Mouse (Mus musculus): ENCODE measurements around the gene Syt1.

Syt1 gene

DNA sequence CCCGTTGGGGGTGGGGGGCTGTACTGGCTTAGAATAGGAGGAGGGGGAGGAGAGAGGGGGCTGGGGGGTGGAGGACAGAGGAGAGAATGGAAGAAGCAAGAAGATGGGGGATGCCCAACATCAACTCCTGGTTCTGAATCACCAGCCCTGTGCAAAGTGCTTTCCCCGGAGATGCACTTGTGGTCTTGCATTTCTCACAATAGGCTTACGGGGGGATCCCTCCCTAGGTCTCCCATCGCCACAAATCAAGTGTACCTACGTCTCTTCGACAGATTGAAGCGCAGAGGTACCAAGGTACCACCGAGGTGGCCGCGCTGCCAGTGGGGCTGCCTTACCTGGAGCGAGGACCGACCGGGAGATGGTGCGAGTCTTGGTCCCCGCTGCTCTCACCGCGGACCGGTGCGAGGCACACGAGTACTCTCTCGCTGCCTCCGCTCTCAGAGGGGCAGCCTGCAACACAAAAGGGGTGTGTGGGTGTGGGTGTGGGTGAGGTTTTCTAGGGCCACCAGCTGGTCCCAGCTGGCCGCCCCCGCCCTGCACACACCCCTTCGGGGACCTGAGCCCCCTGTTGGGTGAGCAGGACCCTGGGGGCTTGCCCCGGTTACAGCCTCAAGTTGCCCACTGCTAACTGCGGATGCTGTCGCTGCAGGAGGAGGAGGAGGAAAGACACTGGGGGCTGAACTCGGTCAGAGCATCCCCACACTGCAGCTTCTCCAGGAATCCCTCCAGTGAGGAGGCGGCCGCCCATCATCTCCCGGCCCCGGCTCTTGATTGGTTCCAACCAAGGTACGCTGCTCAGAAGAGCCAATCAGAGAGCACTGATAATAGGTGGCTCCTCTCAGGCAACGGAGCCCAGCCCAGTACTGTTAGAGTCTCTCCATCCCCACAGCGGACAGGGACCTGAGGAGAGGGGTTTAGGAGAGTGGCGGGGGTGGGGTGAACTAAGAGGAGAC is at the start of gene Syt1:
Gene Syt1 (minus strand): TSS at position 742 of the 953 bp plus-strand sequence.
- peak; percentile 45 to 51 for DNase-seq

DNA sequence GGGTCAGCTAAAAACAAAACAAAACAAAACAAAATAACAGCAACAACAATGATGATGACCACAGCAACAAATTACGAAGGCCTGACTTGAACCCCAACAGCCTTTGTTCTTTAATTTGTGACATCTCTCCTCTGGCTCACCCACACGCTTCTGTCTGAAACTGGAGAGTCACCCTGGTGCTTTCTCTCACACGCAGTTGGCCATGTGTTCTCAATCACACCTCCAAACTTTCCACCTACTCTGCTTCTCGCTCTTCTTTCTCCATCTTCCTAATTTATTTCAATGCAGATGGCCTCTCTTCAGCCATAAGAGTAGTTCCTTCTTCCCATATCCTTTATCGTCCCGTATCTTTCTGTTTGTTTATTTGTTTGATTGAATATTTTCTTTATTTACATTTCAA is 45.7 kb upstream of the Syt1 start:
- DNase-seq = no peak

DNA sequence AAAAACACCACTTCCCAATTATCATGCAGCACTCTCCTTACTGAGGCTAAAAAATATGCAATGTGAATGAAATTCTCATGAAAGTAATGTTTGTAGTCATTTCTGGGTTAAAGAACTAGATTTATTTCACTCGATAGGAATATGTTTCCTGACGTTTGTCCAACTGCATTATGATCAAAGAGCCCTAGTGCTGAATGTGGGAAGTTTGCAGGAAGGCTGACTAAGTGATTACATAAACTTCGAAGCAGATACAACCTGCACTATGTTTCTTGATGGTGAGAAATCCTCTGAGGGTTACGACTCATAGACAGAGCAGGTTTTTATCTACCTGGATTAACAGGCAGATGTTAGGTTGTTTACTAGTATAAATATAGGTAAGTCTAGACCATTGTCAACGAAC is 36.8 kb upstream of the Syt1 start:
- DNase-seq = no peak

DNA sequence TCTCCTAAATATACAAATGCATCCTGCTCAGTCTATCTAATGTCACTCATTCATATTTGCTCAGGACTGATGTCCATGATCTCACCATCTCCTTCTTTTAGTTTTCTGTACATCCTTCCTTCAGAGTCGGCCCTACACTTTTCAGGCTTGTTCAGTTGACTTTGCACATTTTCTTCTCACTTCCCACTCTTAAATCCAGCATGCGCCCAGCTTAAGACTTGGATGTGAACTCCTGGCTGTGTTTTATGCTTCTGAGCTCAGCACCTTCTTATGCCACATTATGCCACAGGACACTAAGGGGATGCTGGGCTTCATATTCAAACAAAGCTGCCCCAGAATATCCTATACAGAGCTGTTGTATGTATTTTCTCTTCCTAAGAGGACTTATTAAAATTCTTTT is 36.2 kb upstream of the Syt1 start:
- no peak for DNase-seq

DNA sequence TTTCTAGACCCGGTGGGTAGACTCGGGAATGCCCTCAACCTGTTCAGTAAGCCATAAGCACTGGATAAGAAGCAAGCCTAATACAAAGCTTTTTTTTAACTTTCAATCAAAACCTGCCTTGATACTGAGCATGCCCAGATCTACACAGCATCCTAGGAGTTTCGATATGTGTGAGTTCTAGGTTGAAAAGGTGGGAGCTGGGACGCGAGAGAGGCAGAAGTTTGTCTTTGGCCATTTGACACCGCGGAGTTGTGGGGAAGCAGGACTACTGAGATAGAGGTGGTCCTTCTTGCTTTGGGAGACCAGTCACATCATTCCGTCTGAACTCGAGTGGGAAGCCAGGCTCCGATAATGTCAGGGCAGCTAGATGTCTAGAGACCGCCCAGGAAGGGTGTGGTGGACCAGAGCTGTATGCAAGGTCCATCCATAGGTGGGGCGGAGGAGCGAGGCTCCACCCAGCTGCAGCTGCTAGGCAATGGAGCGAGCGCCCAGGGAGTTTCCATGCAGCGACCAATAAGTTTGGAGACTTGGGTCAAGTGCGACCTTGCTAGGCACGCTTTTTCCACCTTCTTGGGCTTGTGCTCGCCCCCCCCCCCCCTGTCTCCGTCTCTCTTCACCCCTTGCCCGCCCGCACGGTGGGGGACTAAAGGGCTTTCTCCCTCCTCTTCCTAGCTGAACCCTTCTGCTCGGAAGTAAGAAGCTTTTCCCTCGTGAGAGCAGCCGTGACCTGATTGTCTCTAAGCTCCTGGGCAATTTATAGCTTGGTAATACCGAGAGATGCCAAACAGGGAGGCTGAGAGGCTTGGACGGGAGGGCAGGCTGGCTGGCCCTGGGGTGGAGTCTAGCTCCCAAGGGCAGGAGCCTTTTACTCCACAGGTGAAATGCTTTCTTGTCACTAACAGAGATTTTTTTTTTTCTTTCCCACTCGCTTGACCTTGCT is 714 bp upstream of the Syt1 start:
- peak; percentile 40 to 49 for DNase-seq

DNA sequence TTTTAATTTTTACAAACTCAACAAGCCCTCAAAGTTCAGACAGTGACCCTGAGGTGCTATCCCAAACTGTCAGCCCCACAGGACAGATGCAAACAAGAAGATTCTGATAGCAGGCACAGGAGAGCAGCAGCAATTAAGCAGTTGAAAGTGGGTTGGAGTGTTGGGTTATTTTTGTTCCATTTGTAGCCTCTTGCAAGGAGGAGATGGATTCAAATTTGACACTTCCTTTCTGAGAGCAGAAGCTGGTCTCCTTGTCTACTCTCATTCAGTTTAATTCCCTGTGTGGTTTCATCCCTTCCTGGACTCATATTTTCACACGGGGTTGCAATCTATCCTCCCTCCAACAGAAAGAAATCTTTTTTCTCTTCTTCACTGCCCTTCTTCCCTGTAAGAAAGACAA is 951 bp downstream of the Syt1 start:
- no peak for DNase-seq

DNA sequence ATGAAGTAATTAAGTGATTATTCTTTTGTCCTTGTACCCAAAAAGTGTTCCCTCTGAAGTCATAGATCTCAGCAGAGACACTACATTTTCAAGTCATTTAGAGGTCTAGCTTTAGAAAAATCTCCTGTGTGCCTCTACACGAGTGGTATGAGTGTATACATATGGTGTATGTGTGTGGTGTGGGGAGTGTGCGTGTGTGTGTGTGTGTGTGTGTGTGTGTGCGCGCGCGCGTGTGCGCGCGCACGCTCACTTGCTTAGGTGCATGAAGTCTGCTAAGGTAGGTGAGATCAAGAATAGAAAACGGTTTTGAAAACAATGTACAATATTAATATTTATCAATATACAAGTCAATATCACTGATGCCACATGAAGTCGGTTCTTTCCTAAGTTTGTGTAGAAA is 2.3 kb downstream of the Syt1 start:
- no peak for DNase-seq

DNA sequence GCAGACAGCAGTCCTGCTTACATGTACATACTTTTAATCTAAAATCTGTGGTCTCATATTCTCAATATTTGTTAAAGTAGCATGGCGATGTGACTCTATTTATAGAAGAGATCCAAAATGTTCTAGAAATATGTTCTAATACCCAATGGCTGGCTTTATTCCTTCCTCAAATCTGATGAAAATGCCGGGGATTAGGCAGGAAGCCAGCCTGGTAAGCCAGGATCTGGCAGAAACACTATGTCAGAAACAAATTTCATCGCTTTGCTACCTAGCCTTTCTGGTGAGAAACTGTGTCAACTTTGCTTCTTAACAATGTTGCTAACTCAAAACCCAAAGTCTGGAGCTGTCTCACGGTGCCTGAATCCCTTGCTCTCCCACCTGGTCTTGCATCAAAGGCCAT is 7.3 kb downstream of the Syt1 start:
- DNase-seq = no peak

DNA sequence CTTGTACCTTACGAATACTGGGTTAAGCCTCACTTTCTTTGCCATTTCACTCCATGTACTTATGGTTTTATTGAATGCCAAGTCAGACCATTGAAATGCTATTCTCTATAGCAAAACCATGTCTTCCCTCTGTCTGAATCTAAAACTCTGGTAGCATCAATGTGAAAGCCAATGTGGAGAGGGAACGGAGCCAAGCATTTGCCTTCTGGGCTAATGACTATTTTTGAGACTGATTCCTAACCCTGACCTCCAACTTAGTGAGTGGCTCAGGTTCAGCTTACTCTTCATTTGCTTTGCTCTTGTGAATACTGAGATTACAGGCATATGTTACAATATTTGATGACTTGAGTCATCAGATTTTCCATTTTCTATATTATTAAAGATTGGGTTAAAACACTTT is 23.5 kb downstream of the Syt1 start:
- DNase-seq = no peak

DNA sequence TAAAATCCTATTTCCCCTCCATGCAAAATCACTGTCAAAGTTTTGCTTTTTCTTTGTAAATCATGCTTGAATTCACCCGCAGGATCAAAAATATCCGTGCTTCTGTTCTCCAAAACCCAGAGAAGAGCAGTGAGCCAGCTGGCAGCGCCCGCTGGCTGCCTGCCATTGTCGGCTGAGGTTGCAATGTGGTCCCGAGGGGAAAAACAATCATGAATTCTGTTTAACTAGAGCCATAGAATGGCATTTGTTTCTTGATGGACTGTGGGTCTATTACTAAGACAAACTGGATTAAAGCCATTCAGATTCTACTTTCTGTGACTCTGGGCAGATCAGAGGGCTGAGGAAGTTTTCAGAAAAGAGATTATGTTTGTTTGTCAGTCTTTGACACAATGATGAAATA is 31.1 kb downstream of the Syt1 start:
- peak; percentile 8 to 18 for DNase-seq

DNA sequence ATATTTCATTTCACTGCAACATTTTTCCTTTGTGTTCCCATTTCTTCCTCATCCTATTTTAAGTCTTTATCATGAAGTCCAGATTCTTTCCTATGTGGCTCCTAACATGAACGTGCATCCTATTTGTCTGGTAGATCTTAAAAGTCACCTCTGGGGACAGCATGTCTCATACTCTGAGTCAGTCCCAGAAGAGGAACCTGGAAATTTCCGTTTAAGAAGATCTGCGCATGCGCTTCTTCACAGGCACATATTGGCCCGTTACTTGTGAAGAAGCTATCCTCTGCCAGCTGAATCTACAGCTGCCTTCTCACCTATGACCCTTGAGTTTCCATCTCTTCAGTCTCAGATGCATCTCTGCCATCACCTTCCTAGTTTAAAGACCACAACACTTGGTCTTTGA is 55.8 kb downstream of the Syt1 start:
- no peak for DNase-seq

DNA sequence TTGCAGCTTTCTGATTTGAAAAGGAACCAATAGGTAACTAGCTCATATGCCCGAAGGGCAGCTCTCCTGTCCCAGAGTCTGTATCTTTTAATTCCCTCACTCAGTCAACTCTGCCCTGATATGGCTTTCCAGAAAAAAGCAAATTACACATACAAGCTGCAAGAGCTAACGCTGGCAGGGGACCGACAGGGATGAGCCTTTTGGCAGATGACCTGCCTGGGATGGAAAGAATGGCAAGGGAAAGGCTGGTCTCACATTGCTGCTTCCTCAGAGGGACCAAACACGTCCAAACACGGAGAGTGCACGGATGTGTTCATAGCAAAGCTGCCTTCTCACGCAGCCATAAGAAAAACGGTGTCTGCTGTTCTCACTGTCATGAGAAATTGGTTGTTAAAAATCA is 58.6 kb downstream of the Syt1 start:
- DNase-seq = no peak

DNA sequence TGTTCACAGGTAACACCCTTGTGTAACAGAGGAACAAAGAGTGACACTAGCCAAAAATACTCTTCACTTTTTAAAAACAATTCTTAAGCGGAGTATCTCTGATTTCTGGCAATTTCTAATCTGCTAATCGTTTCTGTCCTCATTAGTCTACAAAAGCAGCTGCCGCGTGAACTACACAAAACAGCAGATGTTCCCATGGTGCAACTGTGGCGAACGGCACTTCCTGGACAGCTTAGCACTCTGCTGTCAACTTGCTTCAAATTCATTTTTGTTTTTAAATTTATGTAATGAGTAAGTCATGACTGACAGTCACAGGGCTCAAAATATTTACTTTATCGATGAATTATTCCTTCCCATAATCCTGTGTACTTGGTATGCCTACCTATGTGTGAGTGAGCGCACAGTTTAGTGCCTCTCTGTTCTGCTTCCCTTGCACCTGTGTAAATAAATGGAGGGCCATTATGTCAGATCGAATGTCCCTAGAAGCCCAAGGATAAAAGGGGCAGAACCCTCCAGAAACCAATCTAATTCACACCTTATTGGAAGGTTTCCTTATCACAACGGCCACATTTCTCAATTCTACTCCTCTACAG is 73.8 kb downstream of the Syt1 start:
- DNase-seq = no peak

DNA sequence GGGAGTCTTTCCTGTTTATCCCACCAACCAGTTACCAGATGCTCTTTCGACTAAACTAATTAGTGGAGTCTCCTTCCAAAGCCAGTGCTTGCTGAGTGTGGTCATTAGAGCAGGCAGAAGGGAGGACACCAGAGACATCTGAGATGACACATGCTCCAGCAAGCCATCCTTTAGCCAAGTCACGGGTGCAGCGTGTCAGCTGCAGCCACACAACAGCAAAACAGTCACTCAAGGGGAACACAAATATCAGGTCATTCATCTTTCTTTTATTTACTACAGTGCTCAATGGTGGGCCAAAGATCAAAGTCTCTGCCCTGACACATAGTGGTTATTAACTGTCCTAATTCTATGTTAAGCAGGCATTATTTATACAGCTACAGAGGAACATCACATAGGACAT is 80.5 kb downstream of the Syt1 start:
- DNase-seq = peak; percentile 6 to 8

DNA sequence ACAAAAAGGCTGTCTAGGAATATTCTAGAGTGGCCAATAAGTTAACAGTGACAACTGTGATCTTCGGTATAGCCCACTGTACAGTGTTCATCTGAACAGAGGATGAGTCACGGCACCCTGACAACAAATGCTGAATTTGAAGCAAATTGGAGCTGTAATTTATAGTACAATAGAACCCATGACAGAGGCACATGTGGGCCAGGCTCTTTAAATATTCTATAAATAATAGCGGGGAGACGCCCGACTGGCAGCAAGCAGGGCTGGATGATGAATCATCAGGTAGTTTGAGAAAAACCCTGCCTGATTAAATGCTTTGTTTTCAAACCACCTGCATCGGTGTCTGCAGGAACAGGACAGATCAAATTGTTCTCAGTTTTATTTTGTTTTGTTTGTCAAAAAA is 81.1 kb downstream of the Syt1 start:
- no peak for DNase-seq

DNA sequence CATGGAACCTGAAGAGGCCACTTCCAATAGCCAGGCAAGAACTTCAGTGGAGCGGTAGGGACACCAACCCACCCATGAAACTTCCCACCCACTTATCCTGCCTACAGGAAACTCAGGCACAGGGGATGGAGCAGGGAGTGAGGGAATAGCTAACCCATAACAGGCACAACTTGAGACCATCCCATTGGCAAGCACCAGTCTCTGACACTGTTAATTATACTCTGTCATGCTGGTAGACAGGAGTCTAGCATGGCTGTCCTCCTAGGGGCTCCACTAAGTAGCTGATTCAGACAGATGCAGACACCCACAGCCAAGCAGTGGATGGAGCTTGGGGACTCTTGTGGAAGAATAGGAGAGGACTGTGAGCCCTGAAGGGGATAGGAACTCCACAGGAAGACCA is 105.5 kb downstream of the Syt1 start:
- DNase-seq = no peak

DNA sequence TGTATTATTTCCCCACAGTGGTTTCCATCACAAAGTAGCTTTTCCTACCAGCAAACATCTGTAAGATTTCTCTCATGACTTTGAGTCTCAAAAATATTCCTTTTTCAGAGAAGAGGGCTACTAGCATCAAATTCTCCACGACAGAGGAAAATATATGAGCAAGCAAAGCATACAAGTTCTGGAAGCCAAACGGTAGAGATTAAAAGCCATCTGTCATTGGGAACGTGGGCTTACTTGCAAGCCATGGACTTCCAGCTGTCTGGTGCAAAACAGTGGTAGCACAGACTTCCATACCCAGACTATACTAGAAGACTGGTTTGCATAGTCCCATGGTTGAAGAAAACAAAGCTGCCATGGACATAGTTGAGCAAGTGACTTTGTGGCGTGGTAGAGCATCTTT is 106.4 kb downstream of the Syt1 start:
- DNase-seq = no peak

DNA sequence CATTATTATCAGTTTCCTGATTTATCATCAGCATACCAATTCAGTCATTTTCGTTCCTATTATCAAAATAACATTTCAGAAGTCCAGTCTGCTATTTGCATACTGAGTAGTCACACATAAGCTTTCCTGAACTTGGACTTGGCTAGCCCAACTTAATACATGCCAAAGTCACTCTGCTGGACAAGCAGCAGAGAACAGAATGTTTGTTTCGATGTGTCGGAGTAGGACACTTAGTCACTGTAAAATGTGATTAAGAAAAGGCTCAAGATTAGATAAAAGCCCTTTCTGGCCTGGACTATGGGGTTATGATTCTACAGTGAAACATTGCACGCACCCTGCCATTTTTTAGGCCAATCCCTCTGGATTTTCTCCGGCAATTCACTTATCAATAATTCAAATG is 114.3 kb downstream of the Syt1 start:
- DNase-seq = no peak

DNA sequence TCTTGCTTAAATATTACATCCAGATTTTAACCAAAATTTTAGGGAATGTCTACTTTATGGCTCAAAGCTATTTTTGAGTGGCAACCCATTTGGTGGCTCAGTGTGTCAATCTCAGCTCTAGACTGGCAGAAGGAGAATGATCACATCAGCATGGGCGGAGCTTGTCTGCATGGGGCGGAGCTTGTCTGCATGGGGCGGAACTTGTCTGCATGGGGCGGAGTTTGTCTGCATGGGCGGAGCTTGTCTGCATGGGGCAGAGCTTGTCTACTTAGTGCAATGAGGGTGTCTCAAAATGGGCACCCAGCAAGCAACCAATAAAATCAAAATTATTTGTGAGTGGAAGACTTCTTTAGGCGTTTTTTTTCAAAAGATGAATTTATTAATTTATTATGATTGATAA is 117.5 kb downstream of the Syt1 start:
- no peak for DNase-seq

DNA sequence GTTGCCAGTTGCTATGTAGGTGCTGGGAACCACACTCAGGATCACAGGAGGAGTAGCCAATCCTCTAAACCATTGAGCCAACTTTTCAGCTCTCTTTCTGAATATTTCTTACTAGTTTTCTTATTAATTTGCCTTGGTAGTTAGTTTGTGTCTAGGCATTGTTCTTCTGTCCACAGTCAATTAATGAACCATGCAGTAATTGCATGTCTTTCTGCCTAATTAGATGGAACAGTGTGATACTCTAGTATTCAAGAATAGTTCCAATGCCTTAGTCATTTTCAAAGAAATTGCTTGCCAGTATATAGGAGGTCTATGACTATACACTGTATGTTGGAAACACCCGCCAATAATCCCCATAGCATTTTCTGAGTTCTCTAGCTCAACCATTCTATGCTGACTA is 118.3 kb downstream of the Syt1 start:
- DNase-seq = no peak

DNA sequence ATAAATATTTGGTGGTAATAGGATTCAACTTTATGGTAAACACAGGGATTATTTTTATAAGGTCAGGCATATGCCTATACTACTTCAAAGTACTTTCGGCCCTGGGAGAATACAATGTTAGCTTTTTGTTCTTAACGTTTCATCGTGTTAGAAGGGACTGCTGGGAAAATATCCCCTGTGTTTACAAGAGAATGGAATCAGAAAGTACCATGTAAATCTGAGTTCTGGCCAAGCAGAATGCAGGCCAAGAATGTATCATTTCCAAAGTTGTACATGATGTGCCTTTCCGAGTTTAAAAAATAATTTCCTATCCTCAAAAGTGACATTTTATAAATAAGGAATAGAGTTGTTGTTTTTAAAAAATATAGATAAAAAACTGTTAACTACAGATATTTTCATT is 121.7 kb downstream of the Syt1 start:
- no peak for DNase-seq

DNA sequence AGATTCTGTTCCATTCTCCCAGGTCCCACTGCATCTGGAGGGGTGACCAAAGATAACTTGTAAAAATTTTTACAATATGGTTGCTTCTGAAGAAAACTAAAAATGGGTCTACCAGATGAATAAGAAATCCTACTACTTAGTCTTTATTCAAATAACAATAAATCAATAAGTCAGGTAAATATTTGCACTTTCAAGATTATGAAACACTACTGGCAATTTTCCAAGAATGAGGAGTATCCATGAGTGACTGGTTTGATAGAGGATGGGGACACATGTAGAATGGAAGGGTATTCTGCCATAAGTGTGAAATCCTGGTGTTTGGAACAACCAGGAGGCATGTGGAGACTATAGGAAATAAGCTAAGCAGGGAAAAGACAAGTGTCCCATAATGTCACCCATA is 124.0 kb downstream of the Syt1 start:
- no peak for DNase-seq

DNA sequence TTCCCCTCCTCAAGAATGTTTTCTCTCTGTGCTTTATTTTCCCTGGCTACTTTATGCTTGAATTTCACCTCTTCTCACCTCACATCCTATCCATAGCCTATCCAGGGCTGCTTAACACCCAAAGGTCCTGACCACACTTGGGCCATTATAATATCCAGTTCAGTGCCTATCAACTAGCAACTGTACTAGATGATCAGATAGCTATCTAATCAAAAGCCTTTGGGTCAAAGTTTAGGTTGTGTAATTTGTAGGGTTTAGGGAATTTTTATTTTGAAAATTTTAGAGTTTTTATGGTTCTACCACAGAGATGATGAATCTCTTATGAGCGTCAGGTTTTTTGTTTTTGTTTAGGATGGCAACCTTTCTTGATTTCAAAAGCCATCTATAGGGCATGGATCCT is 125.0 kb downstream of the Syt1 start:
- DNase-seq = no peak

Data from kidney, postnatal 4 days (tissue).